Mouse (Mus musculus) megakaryocyte, embryonic 14.5 days (primary cell): Measurements from ENCODE around the gene Rex1bd.

Source experiments
- FLI1 ChIP-seq: IDR thresholded peaks from 2 replicates; pipeline ENCODE4 v1.6.1; 2012; ENCODE audit warnings: low read length, inconsistent platforms, mixed read lengths
- GATA1 ChIP-seq: IDR thresholded peaks from 3 replicates; pipeline ENCODE4 v1.6.1; 2012; ENCODE audit warnings: mixed read lengths, low read length, inconsistent platforms, borderline replicate concordance

DNA sequence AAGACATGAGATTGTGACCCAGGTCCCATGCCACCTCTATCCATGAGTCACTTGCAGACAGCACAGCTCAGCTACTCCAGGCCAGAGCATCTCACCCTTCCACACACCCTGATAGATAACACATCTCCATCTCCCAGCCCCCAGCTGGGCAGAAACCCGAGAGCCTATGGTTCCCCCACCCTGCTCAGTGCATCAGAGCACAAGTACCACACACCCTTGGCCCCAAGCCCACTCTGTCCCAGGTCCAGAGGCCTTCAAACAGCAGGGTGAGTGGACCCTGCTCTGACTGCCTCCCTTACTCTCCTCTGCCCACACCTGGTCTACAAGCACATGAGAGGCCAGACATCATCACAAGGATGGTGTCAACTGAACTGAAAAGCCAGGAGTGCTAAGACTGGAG, 38.6 kb downstream of the Rex1bd start:
- TF ChIP-seq GATA1 (no peak), FLI1 (no peak)
